Mouse (Mus musculus) lung, adult 10 weeks (tissue): Measurements from ENCODE around the gene Olfr1484. TPM values are rescaled to one million over a fixed set of nuclear protein-coding genes. Genes with fewer than 3 reads are reported as not detected.

ENCODE experiments used
- polyA plus RNA-seq: library from polyadenylated mRNA; stranded (reverse); fragments of 350-450 nt; fragmentation: Illumina TruSeq; extraction: RNeasy Lipid Tissue Mini Kit (QIAGEN cat#74804); gene quantifications from one replicate; pipeline ENCODE4 v1.2.3, GENCODE M21; 2014; ENCODE audit warnings: low read depth, low replicate concordance; ENCODE audit not compliant: insufficient read depth

Gene Olfr1484
- not detected for polyA plus RNA-seq

GRCm38 (mm10) chr19:13583211-13583610 is at the start of gene Olfr1484:
Olfr1484 (plus strand) TSS chr19:13583511.

GRCm38 (mm10) chr19:13617075-13617474 is 33.8 kb downstream of the Olfr1484 start, which contains the start of gene Olfr1487:
Olfr1487 (plus strand) TSS chr19:13617375.

GRCm38 (mm10) chr19:13631321-13631720 is 48.0 kb downstream of the Olfr1484 start, which contains the start of gene Olfr1489:
Olfr1489 (plus strand) TSS chr19:13631621.

Other genes with a start within 250 kb of the Olfr1484 start
- not detected for gene Olfr1466, start 244.6 kb upstream of the Olfr1484 start, polyA plus RNA-seq
- not detected for gene Olfr1467, start 221.3 kb upstream of the Olfr1484 start, polyA plus RNA-seq
- gene Olfr1469, start 175.7 kb upstream of the Olfr1484 start, polyA plus RNA-seq, result not detected
- not detected for gene Olfr1471, start 140.1 kb upstream of the Olfr1484 start, polyA plus RNA-seq
- gene Olfr1472, start 127.4 kb upstream of the Olfr1484 start, polyA plus RNA-seq, result not detected
- gene Olfr1474, start 113.9 kb upstream of the Olfr1484 start, polyA plus RNA-seq, result not detected
- gene Olfr1475, start 103.3 kb upstream of the Olfr1484 start, polyA plus RNA-seq, result not detected
- not detected for gene Olfr1477, start 83.0 kb upstream of the Olfr1484 start, polyA plus RNA-seq
- not detected for gene Olfr1480, start 55.6 kb upstream of the Olfr1484 start, polyA plus RNA-seq
- gene Olfr1487, start 33.9 kb downstream of the Olfr1484 start, polyA plus RNA-seq, result not detected
- gene Olfr1489, start 48.1 kb downstream of the Olfr1484 start, polyA plus RNA-seq, result not detected
- gene Olfr1490, start 67.6 kb downstream of the Olfr1484 start, polyA plus RNA-seq, result not detected
- not detected for gene Olfr1491, start 113.8 kb downstream of the Olfr1484 start, polyA plus RNA-seq
- not detected for gene Olfr1493-ps1, start 139.8 kb downstream of the Olfr1484 start, polyA plus RNA-seq
- not detected for gene Olfr1494, start 156.2 kb downstream of the Olfr1484 start, polyA plus RNA-seq
- not detected for gene Olfr1495, start 181.1 kb downstream of the Olfr1484 start, polyA plus RNA-seq
- gene Olfr1496, start 194.4 kb downstream of the Olfr1484 start, polyA plus RNA-seq, result not detected
- not detected for gene Olfr1497, start 214.7 kb downstream of the Olfr1484 start, polyA plus RNA-seq
- gene Olfr1499, start 235.9 kb downstream of the Olfr1484 start, polyA plus RNA-seq, result not detected
- not detected for gene Olfr1500, start 247.0 kb downstream of the Olfr1484 start, polyA plus RNA-seq